Mouse (Mus musculus): ENCODE measurements around the gene Evi2.

DNA sequence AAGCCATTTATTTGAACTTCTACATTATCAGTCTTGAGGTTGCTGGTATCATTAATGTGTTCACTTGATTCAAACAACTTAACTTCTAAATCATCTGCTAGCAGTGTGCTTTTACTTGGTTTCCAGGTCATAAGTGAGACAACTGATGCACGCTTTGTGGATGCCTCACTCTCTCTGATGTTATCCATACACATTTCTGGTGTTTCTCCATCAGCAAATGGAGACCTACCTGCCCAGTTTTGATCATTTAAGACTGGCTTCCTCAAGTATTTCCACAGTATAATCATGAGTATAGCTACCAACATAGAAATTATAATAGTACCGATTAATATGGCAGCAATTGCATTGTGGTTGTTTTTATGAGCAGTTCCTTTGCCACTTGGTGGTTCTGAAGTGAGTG is 14.6 kb downstream of the Evi2 start:
- no peak for TF ChIP-seq GABPA (IDR thresholded peaks at IDR 0.05; ENCODE audit: insufficient replicate concordance, low read depth, low read length)
- no peak for TF ChIP-seq E2F4 (IDR thresholded peaks at IDR 0.05; ENCODE audit: insufficient replicate concordance, low read depth, low read length)
- TF ChIP-seq CTCF (conservative IDR thresholded peaks at IDR 0.05 in 1 of 2, IDR thresholded peaks at IDR 0.05 in 1 of 2; ENCODE audit: low read depth in 2 of 2, low read length in 2 of 2): no peak
- TF ChIP-seq CHD2 (IDR thresholded peaks at IDR 0.05; ENCODE audit: low read length): no peak
- no peak for TF ChIP-seq EP300 (IDR thresholded peaks at IDR 0.05; ENCODE audit: low read length)
- TF ChIP-seq POLR2A (IDR thresholded peaks at IDR 0.05; ENCODE audit: low read depth, low read length): no peak
- TF ChIP-seq BHLHE40 (IDR thresholded peaks at IDR 0.05; ENCODE audit: low read depth, low read length): no peak
- TF ChIP-seq POLR2AphosphoS2 (IDR thresholded peaks at IDR 0.05; ENCODE audit: low read depth, low read length): no peak

All from CH12.LX (cell line).